Mouse (Mus musculus): ENCODE data around the gene Ift52.

Gene Ift52

GRCm38 (mm10) chr2:163075234-163075633 lies 58.1 kb downstream of the Ift52 start:
- no peak for DNase-seq (ENCODE audit: low spot score)

DNA sequence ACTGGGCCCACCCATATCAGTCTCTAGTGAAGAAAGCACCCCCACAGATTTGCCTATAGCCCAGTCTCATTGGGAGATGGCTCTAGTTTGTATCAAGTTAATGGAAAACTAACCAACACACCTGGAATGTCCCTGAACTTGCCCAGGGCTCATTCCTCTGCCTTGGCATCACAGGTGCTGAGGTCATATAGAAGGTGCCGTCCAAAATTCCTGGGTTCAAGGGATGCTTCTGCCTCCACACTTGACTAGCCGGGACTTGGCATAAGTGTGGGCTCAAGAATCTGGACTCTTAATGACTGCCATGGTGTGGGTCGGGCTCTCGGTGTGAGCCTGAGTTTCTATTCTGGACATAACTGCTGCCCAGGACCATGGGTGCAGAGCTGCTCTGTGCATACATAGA lies 61.9 kb downstream of the Ift52 start:
- DNase-seq (ENCODE audit: low spot score) = no peak

DNA sequence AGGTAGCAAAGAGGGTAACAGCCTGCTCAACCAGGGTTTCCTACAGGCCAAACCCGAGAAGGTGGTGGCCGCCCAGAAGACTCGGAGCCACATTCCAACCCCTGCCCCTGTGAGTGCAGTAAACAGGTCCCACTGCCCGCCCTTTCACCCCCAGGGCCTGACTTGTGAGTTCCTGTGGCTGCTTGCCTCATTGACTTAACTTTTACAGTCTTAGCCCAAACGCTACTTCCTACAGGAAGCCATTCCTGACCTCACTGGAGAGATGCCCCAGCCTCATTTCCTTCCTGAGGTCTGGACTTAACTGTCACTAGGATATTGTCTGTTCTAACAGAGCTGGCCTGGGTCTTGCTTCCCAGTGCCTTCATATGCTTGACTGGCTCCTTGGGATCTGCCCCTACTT lies 65.4 kb downstream of the Ift52 start:
- DNase-seq (ENCODE audit: low spot score) = no peak

DNA sequence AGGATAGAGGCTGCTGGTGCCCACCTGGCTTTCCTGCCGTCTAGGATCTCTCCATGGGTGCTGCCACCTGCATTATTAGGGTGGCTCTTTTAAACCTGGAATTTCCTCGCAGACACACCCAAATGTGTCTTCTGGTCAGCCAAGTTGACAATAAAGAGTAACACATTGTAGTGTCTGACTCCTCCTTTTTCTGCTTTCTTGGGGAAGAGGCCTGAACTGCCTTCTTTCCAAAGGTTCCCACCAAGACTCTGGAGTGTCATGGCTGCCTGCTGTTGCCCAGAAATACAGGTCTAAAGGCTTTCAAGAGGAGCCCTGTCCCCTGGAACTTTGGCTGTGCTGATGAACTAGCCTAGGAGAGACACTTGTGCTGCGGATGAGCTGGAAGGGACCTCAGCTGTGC lies 67.4 kb downstream of the Ift52 start:
- DNase-seq (ENCODE audit: low spot score) = no peak

GRCm38 (mm10) chr2:163085047-163085446 lies 67.9 kb downstream of the Ift52 start:
- no peak for DNase-seq (ENCODE audit: low spot score)

DNA sequence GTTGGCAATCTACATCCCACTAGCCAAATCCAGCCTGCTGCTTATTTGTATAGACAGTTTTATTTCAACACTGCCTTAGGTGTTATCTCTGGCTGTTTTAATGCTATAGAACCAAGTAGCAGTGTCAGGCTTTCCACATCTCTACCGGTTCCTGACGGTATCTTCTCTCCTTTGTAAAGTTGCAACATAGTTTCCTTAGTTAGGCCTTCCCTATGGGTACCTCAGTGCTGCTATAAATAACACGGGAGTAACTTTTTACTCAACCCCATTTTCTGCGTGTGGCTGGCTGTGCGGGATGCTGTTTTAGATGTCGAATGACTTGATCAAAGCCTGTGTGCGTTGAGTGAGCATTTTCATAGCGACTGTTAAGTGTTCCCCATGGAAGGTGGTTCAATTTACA lies 69.4 kb downstream of the Ift52 start:
- no peak for DNase-seq (ENCODE audit: low spot score)

DNA sequence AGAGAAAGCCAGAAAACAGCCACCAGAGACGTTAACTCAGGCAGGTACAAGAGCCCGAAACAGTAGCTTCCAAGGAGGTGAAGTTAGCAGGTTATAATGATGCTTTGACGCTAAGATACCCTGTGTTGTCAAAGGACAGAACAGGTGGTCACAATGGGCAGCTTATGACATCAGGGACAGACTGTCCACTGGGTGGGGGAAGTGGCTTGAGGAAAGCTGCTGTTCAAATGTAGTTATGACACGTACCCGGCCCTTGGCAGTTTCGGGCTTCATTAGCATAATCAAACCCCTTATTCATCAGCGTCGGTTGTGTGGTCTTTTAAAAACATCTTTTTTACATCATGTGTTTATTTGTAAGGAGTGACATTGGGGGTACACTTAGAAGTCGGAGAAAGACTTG lies 70.6 kb downstream of the Ift52 start, which contains the start of gene Gtsf1l:
Gene Gtsf1l, minus strand, starts transcription at position 128 of the 400 bp plus-strand sequence.
- no peak for DNase-seq (ENCODE audit: low spot score)

- DNase-seq (ENCODE audit: low spot score) = no peak
Measured at GRCm38 (mm10) chr2:163089475-163090123, 72.4 kb downstream of the Ift52 start.

DNA sequence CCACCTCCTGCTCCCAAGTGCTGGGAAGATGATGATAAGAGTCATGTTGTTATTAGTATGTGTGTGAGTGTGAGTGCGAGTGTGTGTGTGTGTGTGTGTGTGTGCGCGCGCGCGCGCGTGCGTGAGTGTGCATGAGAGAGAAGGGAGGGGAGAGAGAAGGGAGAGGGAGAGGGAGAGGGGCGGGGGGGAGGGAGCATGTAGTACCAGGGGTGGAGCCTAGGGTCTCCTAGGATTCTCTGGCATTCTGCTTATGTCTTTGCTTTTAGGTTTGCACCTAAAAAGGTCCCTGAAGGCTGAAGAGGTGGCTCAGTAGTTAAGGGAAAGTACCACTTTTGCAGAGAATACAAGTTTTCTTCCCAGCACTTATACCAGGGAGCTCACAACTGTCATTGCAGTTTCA lies 77.8 kb downstream of the Ift52 start:
- DNase-seq (ENCODE audit: low spot score) = no peak
